ENCODE assay signal across 27 mouse cellular contexts in the genomic region with DNA sequence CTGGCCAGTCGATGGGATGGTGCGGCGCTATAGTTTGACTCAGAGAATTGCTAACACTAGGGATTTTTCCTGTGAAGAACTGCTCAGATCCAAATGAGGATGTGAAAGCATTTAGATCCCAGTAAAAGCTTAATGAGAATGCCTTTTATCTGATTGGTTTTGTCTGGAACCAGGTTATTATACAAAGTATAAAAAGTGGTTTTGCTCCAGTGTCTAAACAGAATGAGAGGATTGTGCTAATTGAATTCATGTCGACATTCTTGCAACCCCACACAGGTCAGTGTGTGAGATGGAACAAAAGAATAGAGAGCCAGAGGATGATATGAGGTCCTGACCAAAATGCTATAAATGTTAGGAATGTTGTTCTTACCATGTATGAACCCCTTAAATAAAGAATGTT.
"Had no signal": no experiment of that assay in that cellular context is flagged by ENCODE, and none has a peak within 500 bp of the region (broad histone marks: within the 10 kb centered on the region; RNA-seq: fewer than 3 reads in every experiment).

No protein-coding gene starts in this region.

- H3K4me1 ChIP-seq: embryonic facial prominence, embryonic 12.5 days; embryonic facial prominence, embryonic 13.5 days; embryonic facial prominence, embryonic 15.5 days had no signal

- H3K9me3 ChIP-seq: embryonic facial prominence, embryonic 10.5 days; embryonic facial prominence, embryonic 12.5 days; embryonic facial prominence, embryonic 13.5 days; embryonic facial prominence, embryonic 15.5 days; forebrain, embryonic 10.5 days; forebrain, embryonic 12.5 days; forebrain, embryonic 13.5 days; forebrain, embryonic 15.5 days had no signal

- H3K36me3 ChIP-seq: embryonic facial prominence, embryonic 10.5 days; embryonic facial prominence, embryonic 12.5 days; embryonic facial prominence, embryonic 13.5 days; embryonic facial prominence, embryonic 15.5 days; forebrain, embryonic 10.5 days; forebrain, embryonic 12.5 days; forebrain, embryonic 15.5 days had no signal

- H3K27ac ChIP-seq: embryonic facial prominence, embryonic 10.5 days; embryonic facial prominence, embryonic 12.5 days; embryonic facial prominence, embryonic 13.5 days; embryonic facial prominence, embryonic 15.5 days; forebrain, embryonic 10.5 days; forebrain, embryonic 12.5 days; forebrain, embryonic 13.5 days; forebrain, embryonic 15.5 days; gastrocnemius, adult 2 months; heart, adult 2 months had no signal

- DNase-seq: cerebellum, adult 8-10 months; cerebellum, adult 9-10 months; cerebellum, adult 9-11 months; cerebellum, postnatal 10 days; cerebellum, postnatal 14 days; cerebellum, postnatal 25 days; cerebellum, postnatal 36 days; embryo, embryonic 11 days; forebrain, postnatal 0 days; gastrocnemius, adult 2 months; gastrocnemius, postnatal 10 days; gastrocnemius, postnatal 14 days; gastrocnemius, postnatal 25 days; gastrocnemius, postnatal 36 days; heart, adult 18-20 months; heart, adult 2 months had no signal

- H3K9ac ChIP-seq: embryonic facial prominence, embryonic 12.5 days; embryonic facial prominence, embryonic 13.5 days; embryonic facial prominence, embryonic 15.5 days; forebrain, embryonic 12.5 days; forebrain, embryonic 13.5 days; forebrain, embryonic 15.5 days; forebrain, postnatal 0 days had no signal

- H3K4me2 ChIP-seq: embryonic facial prominence, embryonic 12.5 days; embryonic facial prominence, embryonic 13.5 days; embryonic facial prominence, embryonic 15.5 days; forebrain, embryonic 12.5 days; forebrain, embryonic 13.5 days; forebrain, embryonic 15.5 days had no signal

- H3K27me3 ChIP-seq: embryonic facial prominence, embryonic 12.5 days; embryonic facial prominence, embryonic 13.5 days; embryonic facial prominence, embryonic 15.5 days; forebrain, embryonic 12.5 days; forebrain, embryonic 13.5 days; forebrain, embryonic 15.5 days had no signal

- H3K4me3 ChIP-seq: embryonic facial prominence, embryonic 10.5 days; embryonic facial prominence, embryonic 12.5 days; embryonic facial prominence, embryonic 13.5 days; embryonic facial prominence, embryonic 15.5 days; erythroblast, embryonic 14.5 days; forebrain, embryonic 10.5 days; forebrain, embryonic 12.5 days; forebrain, embryonic 13.5 days; forebrain, embryonic 15.5 days; gastrocnemius, adult 2 months; heart, adult 2 months had no signal

- ATAC-seq: forebrain, embryonic 13.5 days; forebrain, embryonic 14.5 days; forebrain, embryonic 15.5 days; forebrain, embryonic 16.5 days; forebrain, postnatal 0 days had no signal
